Mouse (Mus musculus): ENCODE results near the gene B3gntl1. TPM values are rescaled to one million over a fixed set of nuclear protein-coding genes. Genes with fewer than 3 reads are reported as not detected.
"Not testable (repeated sequence)": the region's sequence is repeated elsewhere in the genome, so short reads cannot be mapped to it uniquely, and the experiment has no call there.

Gene B3gntl1
- total RNA-seq, 4 experiments from 2014 or later = 4.0 to 5.7 (median 5.2) TPM

DNA sequence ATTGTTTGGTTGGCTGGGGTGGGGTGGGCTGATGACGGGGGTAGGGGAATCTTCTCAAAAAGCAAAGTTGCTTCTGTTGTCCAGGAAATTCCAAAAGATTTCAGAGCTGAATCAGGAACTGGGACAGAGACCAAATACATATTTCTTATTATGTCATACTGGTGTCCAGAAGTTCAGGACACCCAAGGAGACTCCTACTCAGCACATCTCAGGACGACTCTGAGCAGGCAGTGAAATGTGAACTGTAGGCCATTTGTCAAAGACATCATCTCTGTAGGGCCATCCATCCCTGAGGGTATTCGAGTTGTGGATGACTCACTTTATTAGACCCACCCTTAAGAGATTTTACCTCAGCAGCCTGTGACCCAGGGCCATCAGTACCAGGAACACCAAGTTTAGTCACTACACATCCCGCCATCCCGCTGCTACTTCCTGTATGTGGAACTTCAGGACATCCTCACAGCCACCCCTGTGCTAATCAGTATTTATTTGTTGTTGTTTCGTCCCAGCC is 12.6 kb upstream of the B3gntl1 start:
- DNase-seq (ENCODE audit: low spot score) = no peak

DNA sequence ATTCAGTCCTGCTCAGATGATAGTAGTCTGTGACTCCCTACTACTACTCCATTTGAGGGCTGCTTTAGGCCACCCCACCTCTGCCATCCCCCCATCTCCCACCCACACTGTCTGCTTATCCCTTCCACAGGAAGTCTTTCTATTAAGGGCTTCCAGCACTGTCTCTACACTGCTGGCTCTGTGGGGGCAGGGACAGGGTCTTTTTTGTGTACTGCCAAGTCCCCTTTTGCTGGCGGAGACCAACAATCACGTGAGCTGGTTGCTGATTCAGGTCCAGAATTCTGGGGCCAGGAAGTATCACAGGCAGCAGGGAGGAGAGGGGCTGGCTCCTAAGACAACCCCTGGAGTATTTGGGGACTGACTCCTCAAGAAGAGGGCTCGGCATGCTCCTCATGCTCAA is 10.3 kb upstream of the B3gntl1 start:
- DNase-seq (ENCODE audit: low spot score) = no peak

DNA sequence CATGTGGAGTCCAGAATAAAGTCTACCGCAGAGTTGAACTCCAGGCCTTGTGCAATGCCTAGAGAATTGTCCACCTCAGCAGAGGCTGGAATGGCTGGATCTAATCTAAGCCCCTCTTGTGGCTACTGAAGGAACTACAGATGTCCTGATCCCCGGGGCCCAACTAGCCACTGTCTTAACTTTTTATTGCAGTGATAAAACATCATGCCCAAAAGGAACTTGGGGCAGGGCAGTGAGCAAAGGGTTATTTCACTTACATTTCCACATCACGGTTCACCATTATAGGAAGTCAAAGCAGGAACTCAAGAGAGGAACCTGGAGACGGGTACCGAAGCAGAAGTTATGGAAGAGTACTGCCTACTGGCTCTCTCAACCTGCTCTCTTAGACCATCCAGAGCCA is 7.8 kb upstream of the B3gntl1 start:
- DNase-seq (ENCODE audit: low spot score) = peak; percentile 30

- no peak for DNase-seq (ENCODE audit: low spot score)
Observed at GRCm38 (mm10) chr11:121679581-121679980, 6.6 kb upstream of the B3gntl1 start.

GRCm38 (mm10) chr11:121676836-121677235 is 3.9 kb upstream of the B3gntl1 start:
- no peak for DNase-seq (ENCODE audit: low spot score)

GRCm38 (mm10) chr11:121673629-121674028 is 676 bp upstream of the B3gntl1 start:
- DNase-seq (ENCODE audit: low spot score) = no peak

DNA sequence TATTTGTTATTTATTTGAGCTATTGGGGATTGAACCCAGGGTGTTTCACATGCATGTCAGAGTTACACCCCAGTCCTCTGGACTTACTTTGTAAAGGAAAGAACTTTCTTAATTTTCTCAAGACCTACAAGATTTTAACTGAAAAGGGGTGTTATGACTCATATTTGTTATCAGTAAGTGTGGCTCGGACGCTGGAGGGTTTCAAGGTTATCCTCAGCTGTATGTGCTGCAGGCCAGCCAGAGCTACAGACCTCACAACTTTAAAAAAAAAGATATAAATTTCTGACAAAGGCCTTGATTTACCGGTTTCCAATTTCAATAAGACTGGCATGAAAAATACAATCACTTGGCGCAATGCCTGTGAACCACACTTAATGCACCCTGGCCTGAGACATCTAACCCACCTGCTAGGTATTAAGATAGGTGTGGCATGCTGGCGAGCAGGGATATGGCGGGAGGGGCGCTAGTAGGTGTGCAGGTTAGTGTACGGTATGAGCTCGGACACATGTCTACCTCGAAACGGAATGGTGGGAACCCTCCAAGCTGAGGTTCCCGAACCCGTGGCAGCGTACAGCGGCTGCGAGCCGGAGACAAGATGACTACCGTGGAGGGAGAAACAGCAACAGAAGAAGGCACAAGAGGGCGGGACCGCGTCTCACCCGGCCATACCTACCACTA is 502 bp downstream of the B3gntl1 start:
- no peak for DNase-seq (ENCODE audit: low spot score)

GRCm38 (mm10) chr11:121670926-121671325 is 2.0 kb downstream of the B3gntl1 start:
- DNase-seq (ENCODE audit: low spot score) = no peak

- no peak for DNase-seq (ENCODE audit: low spot score)
Observed at GRCm38 (mm10) chr11:121668776-121669175, 4.2 kb downstream of the B3gntl1 start.

GRCm38 (mm10) chr11:121667541-121667940 is 5.4 kb downstream of the B3gntl1 start:
- no peak for DNase-seq (ENCODE audit: low spot score)

DNA sequence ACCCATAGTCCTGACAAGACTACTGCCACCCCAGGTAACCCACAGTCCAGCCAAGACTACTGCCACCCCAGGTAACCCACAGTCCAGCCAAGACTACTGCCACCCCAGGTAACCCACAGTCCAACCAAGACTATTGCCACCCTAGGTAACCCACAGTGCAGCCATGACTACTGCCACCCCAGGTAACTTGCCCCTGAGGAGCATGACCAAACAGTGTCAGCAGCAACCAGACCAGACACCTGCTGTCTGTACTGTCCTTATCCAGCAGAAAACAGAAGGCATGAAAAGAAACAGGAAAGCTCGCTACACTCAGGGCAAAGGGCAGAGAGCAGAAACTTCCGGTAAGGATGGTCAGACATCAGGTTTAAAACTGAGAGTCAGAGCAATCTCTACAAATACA is 11.8 kb downstream of the B3gntl1 start:
- DNase-seq (ENCODE audit: low spot score) = no peak

DNA sequence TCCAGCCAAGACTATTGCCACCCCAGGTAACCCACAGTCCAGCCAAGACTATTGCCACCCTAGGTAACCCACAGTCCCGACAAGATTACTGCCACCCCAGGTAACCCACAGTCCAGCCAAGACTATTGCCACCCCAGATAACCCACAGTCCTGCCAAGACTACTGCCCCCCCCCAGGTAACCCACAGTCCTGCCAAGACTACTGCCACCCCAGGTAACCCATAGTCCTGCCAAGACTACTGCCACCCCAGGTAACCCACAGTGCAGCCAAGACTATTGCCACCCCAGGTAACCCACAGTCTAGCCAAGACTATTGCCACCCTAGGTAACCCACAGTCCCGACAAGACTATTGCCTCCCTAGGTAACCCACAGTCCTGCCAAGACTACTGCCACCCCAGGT is 12.3 kb downstream of the B3gntl1 start:
- DNase-seq (ENCODE audit: low spot score) = not testable (repeated sequence)

DNA sequence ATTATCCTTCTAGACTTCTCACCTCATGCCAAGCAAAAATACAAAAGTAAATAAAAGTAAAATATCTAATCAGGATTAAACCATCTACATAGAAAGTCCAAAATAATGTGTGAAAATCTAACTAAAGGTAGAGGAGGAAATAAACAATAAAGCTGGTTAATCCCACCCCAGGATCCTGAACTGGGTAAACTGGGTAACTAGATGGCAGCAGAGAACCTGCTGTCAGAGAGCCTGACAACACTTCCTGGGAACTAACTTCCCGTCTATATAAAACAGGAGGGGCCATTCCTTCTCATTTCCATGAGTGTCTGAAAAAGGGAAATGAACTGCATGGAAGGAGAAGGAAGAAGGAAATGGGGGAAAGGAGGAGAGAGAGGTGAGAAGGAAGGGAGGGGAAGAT is 14.8 kb downstream of the B3gntl1 start:
- DNase-seq (ENCODE audit: low spot score) = no peak

DNA sequence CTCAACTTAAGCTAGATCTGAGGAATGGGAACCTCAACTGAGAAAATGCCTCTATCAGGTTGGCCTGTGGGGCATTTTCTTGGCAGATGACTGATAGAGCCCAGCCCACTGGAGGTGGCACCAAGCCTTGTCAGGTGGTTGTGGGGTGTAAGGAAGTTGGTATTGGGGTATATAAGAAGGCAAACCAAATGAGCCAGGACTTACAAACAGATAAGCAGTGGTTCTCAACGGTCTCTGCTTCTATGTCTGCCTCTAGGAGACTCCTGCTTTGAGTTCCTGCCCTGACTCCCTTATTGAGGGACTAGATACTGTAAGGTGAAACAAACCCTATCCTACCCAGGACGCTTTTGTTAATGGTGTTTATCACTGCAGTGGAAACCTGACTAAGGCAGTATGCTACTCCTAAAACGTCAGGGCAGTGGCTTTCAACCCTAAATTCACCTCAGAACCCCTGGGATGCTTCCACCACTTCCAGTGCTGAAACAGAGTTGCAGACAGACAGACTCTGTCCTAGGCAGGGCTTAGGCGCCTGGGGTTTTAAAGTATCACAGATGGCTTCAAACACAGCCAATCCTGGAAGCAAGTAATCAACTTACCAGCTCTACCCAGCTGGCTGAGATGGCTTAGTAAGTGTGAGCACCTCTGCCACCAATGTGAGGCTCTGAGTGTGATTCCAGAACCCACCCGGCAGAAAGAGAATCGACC is 17.0 kb downstream of the B3gntl1 start:
- no peak for DNase-seq (ENCODE audit: low spot score)

- no peak for DNase-seq (ENCODE audit: low spot score)
Observed at GRCm38 (mm10) chr11:121655166-121655806, 17.7 kb downstream of the B3gntl1 start.

DNA sequence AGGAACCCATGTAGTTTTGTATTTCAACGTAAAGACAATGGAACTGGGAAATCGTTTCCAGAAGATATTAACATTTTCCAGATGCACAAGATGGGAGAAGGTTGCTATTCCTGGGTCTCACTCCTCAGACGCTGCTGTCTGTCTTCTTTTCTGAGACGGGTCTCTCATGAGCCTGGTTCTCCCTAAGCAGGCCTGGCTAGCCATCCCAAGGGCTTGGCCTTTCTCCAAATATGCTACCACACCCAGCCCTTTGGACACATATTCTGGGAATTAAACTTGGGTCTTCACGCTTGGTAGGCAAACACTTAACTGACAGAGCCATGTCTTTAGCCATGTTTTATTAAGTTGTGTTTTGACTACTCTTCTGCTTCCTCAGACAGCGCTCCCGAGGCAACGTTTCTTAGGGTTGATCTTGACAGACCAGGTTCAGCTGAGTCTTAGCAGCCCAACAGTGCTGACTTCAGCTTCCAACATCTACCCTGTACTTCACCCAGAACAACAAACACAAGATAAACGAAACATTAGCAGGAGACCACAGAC is 18.5 kb downstream of the B3gntl1 start:
- no peak for DNase-seq (ENCODE audit: low spot score)

DNA sequence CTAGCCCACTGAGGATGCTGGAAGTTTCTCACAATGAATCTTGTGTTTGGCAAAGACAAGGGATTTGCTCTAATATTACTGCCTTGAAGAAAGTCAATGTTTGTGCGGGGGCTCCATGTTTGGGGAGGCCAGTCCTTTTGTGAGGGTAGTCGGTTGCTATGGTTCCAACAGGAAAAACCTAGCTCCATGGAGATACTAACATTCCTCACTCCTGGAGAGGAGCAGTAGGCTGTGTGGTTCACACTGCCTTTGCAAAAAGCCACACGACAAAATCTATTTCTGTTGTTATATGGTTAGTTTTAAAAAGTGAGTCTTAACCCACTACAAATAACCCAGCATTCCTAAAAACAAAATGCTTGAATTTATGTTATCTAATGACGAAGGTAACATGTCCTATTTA is 19.3 kb downstream of the B3gntl1 start:
- no peak for DNase-seq (ENCODE audit: low spot score)

GRCm38 (mm10) chr11:121652547-121653305 is 20.2 kb downstream of the B3gntl1 start:
- DNase-seq (ENCODE audit: low spot score) = peak; percentile 68

DNA sequence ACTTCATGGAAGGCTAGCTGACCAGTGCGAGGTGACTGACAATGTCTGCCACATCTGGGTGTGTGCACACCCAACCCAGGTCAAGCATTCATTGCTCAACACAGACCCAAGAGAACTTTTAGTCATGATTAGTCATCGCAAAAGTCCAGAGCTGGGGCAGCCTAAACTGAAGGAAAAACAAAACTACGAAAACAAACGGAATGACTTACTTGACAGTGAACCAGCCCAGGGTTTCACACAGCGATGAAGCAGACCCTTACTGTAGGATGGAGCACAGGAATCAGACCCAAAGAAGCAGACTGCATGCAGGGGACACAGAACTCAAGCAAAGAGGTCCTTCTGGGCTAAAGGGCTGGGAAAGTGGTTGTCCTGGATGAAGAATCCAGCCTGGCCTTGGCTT is 21.0 kb downstream of the B3gntl1 start:
- DNase-seq (ENCODE audit: low spot score) = peak; percentile 57

DNA sequence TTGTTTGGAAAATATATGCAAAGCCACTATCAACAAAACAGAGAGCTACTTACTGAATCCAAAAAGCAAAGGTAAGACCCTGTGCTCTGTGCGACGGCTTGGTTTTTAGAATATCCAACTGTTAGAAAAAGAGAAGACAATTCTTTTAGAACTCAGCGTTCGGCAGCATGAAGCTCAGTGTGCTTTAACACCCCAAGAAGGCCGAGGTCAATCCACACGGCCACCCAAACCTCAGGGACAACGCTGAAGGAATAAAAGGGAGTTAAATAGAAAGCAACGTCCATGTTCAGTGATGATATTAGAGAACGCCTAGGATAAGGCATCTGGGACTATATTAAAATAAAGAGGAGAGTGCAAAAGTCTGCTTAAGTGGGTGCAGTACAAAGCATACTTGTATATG is 21.4 kb downstream of the B3gntl1 start:
- DNase-seq (ENCODE audit: low spot score) = no peak

DNA sequence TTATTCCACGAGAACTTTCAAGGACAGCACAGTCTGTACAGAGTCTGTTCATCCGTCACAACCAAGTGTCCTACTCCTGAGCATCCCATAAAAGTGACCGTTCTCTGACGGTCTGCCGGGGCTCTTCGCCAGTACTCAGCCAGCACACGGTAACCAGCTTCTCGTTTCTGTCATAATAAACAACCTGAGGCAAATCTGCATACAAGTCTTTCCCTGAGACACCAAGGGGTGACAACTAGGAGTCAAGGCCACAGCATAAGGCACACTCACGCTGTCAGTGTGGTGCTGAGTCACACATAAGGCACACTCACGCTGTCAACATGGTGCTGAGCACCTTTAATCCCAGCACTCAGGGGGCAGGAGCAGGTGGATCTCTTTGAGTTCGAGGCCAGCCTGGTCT is 22.3 kb downstream of the B3gntl1 start:
- DNase-seq (ENCODE audit: low spot score) = no peak

DNA sequence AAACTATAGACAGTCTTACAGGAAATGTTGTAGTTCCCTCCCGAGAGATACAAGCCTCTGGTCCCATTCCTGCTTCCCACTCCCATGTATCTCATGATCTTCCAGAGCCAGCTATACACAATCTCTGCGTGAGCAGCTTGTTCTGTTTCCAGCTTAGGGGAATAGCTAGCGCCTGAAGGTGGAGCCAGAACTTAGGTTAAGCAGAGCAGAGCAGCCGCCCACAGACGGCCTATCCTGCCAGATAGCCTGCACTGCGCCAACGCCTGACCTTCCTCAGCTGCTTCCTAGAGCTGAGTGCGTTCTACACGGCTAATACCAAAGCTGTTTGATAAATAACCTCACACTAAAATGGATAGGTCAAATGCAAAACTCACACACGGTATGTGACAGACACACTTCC is 23.1 kb downstream of the B3gntl1 start:
- peak; percentile 50 for DNase-seq (ENCODE audit: low spot score)
